Mouse (Mus musculus) kidney, postnatal 4 days (tissue): ENCODE measurements at regions not wholly inside any gene's neighbourhood (a gene's known extent, or its start where the extent isn't known, plus 50 kb on each side); places are given as distances from the start of the nearest gene placed in this dataset.

Experiments used
- DNase-seq, 2 experiments: peaks; one replicate each; pipeline ENCODE4 v3.0.0; 2021; ENCODE audit warnings: mixed read lengths in 2 of 2

DNA sequence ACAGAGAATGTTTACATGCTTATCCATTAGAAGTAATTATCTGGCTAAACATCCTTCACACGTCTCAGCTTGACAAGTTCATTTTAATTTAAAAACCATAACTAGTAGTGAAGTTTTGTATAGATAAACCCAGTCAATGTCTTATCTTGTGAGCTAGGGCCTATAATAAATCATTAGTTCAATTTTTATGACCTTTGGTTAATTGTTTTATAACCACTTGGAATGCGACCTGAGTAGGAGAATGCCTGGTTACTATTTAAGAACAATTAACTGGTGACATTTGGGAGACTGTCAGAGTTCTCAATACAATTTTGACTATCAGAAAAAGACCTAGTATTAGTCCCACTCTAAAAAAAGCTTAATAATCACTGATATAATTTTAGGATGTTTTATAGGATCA is 813.6 kb downstream of the Gm9008 start:
- DNase-seq = no peak

DNA sequence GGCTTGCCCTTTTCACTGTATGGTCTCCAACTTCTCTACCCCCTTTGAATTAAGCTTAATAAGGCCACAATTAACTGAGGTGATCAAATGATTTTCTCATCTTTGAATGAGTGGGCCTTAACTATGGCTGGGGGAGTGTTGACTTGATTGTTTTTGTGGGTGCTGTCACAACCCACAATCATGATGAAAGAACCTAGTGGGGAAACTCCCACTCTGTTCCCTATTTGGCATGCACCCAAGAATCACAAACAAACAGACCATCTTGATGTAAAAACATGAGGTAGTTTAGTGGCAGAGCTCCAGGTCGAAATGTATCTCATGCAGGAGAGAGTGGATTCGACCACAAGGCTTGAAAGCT is 853.2 kb downstream of the Gm9008 start:
- DNase-seq = no peak

DNA sequence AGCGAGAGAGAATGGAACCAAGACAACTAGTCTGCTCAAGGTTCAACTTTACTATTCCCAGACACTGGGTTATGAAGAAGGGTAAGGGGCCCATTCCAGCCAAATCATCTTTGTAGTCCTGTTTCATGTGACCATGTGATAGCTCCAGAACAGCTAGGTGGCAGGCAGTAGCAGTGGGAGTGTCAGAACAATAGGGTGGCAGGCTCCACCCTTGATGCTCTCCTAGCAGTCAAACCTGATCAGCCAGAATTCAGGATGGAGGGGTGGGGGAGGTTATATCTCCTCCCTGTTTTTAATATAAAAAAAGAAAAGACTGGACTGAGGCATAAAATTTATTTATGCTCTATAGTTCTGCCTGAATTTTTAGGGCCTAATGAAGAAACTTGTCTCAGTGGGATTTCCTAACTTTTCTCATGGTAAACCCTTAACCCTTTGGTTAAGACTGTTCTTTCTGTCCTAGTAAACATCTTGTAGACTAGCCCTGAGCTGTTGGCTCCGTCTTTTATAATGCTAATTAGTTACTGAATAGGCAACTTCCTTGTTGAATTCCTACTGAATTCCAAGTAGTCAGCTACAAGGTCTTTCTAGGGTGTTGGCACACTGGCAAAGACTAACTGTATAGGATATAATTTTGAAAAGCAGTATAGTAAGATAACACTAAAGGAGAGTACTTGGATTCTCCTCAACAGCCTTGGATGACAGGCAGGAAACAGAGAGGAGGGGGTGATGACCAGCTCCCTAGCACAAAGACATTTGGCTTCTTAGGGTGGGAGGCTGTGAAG is 853.8 kb downstream of the Gm9008 start:
- DNase-seq = no peak

DNA sequence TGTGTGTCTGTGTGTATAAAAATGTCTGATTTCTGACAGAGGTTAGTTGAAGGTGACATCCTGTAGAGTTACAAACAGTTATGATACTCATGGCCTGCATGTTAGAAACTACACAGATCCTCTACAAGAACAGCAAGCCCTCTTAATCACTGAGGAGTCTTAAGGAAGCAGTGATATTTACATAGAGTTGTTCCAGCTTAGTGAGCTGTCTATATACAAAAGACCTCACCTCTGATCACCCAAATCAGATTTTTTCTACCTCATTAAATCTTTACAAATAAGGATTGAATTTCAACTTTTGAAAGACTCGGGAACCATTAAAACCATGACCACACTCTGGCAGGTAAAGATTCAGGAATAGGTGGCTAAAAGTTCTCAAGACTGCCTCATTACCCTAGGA is 861.5 kb downstream of the Gm9008 start:
- DNase-seq = no peak

DNA sequence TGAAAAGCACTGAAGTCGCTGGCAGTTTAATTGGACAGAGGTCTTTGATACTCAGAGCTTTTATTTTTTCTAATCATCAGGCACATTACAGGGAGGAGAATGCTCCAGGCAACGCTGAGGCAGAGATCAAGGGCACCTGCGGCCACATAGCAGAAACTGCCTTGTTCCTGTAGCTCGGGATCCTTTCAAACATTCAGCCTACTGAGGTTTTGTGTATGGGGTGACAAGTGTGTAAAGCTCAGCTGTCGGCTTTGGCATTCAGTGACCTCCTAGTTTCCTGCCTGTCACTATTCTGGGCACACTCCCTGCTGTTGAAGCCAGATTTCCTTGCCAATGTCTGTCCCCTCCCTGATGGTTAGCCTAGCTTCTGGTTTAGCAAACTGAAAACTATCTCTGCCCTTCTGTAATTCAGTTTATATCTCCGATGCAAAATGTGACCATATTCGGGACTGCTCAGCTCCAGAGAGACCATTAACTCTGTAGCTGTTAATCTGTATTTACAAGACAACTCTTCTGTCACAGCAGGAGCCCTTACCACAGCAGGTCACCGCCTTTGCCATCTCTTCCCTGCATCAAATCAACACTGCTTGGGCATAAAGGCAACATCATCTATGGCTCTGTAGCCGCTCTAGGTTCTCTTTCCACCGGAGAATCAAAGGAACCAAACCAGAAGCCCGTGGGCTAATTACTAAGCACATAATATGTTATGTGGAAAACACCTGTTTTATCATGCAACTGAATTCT is 894.9 kb downstream of the Gm9008 start:
- no peak for DNase-seq

DNA sequence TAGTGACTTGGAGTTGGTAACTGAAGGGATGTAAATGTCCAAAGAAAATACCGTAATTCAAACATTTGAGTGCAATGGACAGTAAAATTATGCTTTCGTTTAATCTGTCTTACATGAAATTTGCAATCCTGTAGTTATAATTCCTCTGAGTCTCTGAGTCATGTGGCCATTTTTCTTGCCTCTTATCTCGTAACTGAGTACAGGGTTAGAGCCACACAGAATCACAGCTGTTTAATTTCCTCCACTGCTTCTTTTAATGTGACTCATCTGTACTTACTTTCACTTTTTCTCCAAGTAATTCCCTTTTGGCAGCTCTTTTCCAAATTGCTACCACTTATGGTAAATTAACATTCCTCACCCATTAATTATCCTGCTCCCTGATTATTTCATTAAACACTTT is 939.2 kb downstream of the Gm9008 start:
- no peak for DNase-seq

DNA sequence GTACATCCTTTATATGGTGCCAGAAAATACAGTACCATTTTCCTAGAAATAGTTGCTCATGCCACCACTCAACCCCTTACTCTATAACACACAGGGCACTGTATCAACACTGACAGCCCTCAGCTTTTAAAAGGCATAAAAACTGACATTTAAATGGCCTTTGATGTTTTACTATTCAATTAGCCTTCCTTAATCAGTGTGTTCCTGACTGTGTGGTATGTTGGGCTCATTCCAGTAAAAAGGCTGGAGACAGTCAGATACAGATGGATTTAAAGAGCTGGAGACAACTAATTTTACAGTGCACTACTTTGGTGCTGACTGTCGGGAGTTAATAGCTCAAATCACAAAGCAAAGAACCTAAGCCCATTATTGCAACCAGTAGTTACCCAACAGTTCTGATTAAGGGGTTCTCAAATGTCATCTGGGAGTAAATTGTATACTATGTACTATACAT is 955.3 kb downstream of the Gm9008 start:
- no peak for DNase-seq

DNA sequence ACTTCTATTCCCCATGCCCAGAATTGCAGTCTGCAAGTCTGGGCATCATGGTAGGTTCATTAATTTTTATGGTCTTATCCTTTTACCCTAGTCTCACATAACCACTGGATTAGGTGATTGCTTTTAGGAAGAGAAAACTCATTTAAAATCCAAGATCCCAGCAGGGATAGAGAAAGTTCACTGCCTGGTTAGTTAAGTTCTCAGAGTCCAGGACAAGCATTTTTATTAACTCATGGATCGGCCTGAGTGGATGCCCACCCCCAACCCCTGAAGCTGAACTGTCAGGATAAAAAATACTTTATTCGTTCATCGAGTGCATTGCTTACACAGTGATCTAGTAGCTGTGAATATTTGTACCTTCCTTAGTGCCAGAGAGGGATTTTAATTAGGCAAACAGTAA is 957.9 kb downstream of the Gm9008 start:
- DNase-seq = peak; percentile 6 to 10
